8 mouse cellular contexts compared by ENCODE assay signal in genomic region chr4:136836387-136836931, GRCm38 (mm10). TPM values are rescaled to one million over a fixed set of nuclear protein-coding genes. Genes with fewer than 3 reads are reported as not detected.
A peak's percentile ranks its signal among the peaks of the same experiment; 100 is the strongest.
DNase-seq lines count a peak whose midpoint lies in the region; ATAC-seq and TF ChIP-seq lines count a peak whose summit lies in the region.

No protein-coding gene starts in this region.

- peak overlapping the region; percentile 99 for H3K27ac ChIP-seq in layer of hippocampus, adult 2 months
- 0 out of 2 replicates have a peak overlapping the region, but pooled peaks have one; percentile 99 for H3K27ac ChIP-seq in cortical plate, adult 2 months (ENCODE audit: insufficient read depth, low read length)
- peak overlapping the region; percentile 99 for H3K27ac ChIP-seq in hindbrain, embryonic 10.5 days
- H3K27ac ChIP-seq in midbrain, embryonic 13.5 days: peak overlapping the region; percentile 99

- peaks cover 30% of the 10 kb centered on the region for H3K27me3 ChIP-seq in hindbrain, embryonic 10.5 days (ENCODE audit: insufficient read depth, poor library complexity, severe bottlenecking)
- H3K27me3 ChIP-seq in midbrain, embryonic 13.5 days: 0 out of 2 replicates have a peak, but pooled peaks cover 6% of the 10 kb centered on the region

- H3K9ac ChIP-seq in midbrain, embryonic 13.5 days (replicated peaks): peak overlapping the region; percentile 97

- WGBS in hindbrain, embryonic 10.5 days: under 1% methylated on average over 26 of the region's 27 CpGs
- WGBS in midbrain, embryonic 13.5 days: 1% methylated on average over 27 of the region's 27 CpGs

- no peaks in the 10 kb centered on the region for H3K36me3 ChIP-seq in hindbrain, embryonic 10.5 days
- no peaks in the 10 kb centered on the region for H3K36me3 ChIP-seq in midbrain, embryonic 13.5 days

- peak overlapping the region; percentile 69 for H3K4me3 ChIP-seq in layer of hippocampus, adult 2 months
- peak overlapping the region; percentile 72 for H3K4me3 ChIP-seq in cortical plate, adult 2 months (ENCODE audit: insufficient read depth, low read length)
- H3K4me3 ChIP-seq in hindbrain, embryonic 10.5 days: peak overlapping the region; percentile 98
- peak overlapping the region; percentile 99 for H3K4me3 ChIP-seq in midbrain, embryonic 13.5 days (replicated peaks)

- H3K4me2 ChIP-seq in midbrain, embryonic 13.5 days (replicated peaks): peak overlapping the region; percentile 96

- H3K9me3 ChIP-seq in hindbrain, embryonic 10.5 days: no peaks in the 10 kb centered on the region
- no peaks in the 10 kb centered on the region for H3K9me3 ChIP-seq in midbrain, embryonic 13.5 days

- no peak for TF ChIP-seq POLR2A in cortical plate, adult 2 months (IDR thresholded peaks at IDR 0.05; ENCODE audit: extremely low read depth, insufficient read depth, low read length)

- no peaks in the 10 kb centered on the region for H3K4me1 ChIP-seq in cortical plate, adult 2 months (ENCODE audit: control insufficient read depth, insufficient read depth, low read length)
- peaks cover 88% of the 10 kb centered on the region for H3K4me1 ChIP-seq in hindbrain, embryonic 10.5 days (replicated peaks)
- peaks cover 76% of the 10 kb centered on the region for H3K4me1 ChIP-seq in midbrain, embryonic 13.5 days (replicated peaks)

- peak; percentile 29; the same call in 1 of the 2 replicates for TF ChIP-seq CTCF in layer of hippocampus, adult 2 months (conservative IDR thresholded peaks at IDR 0.05)
- no peak for TF ChIP-seq CTCF in cortical plate, adult 2 months (IDR thresholded peaks at IDR 0.05; ENCODE audit: extremely low read depth, insufficient read depth, low read length)

- peak; percentile 79 for ATAC-seq in midbrain, embryonic 13.5 days
- no peak for ATAC-seq in erythroid progenitor cell, adult 5-6 weeks (replicated peaks; ENCODE audit: low FRiP score, poor library complexity, severe bottlenecking)

- DNase-seq in layer of hippocampus, adult 2 months (ENCODE audit: low spot score in 2 of 2): peak in 1 of 2 experiments; percentile 18
- DNase-seq in layer of hippocampus, adult 11-12 months (ENCODE audit: low spot score): no peak
- peak; percentile 87 for DNase-seq in hindbrain, embryonic 10.5 days (ENCODE audit: low spot score)
- no peak for DNase-seq in adrenal gland, postnatal 14 days
- no peak for DNase-seq in frontal cortex, adult 2 months (ENCODE audit: extremely low spot score in 1 of 2, low spot score in 1 of 2)

RNA-seq across cellular contexts. Expression of gene Ephb2, which starts 0.7 kb away (rescaled TPM):
- 10 to 100 TPM; 21.8 to 22.1 TPM for total RNA-seq in layer of hippocampus, adult 2 months (2021)
- polyA plus RNA-seq in cortical plate, adult 2 months (2012; rRNA removed): 17.1 TPM in 2 replicates
- 13.4 and 21.5 TPM in 2 replicates for polyA plus RNA-seq in hindbrain, embryonic 10.5 days (2016; fragmentation: Nextera tagmentation; extraction: Ambion mirVana)
- polyA plus RNA-seq in midbrain, embryonic 13.5 days (2015; fragmentation: Nextera tagmentation; extraction: Ambion mirVana): 20.3 and 25.0 TPM in 2 replicates
- 10.3 and 11.3 TPM in 2 replicates for total RNA-seq in adrenal gland, postnatal 14 days (2021)
- polyA plus RNA-seq in frontal cortex, adult 2 months (2012; rRNA removed): 7.3 and 8.9 TPM in 2 replicates
- total RNA-seq in erythroid progenitor cell, adult 5-6 weeks (2015; ENCODE audit: low replicate concordance): not detected in 2 replicates
- total RNA-seq in erythroid progenitor cell, adult 5-6 weeks (2017; ENCODE audit: low replicate concordance): not detected in 2 replicates

RNA-seq across cellular contexts. Expression of gene C1qb, which starts 49.5 kb away (rescaled TPM):
- 10 to 100 TPM; 51.1 to 52.0 TPM for total RNA-seq in layer of hippocampus, adult 2 months (2021)
- 127 and 132 TPM in 2 replicates for polyA plus RNA-seq in cortical plate, adult 2 months (2012; rRNA removed)
- polyA plus RNA-seq in hindbrain, embryonic 10.5 days (2016; fragmentation: Nextera tagmentation; extraction: Ambion mirVana): 23.4 and 38.4 TPM in 2 replicates
- polyA plus RNA-seq in midbrain, embryonic 13.5 days (2015; fragmentation: Nextera tagmentation; extraction: Ambion mirVana): 25.0 and 30.4 TPM in 2 replicates
- total RNA-seq in adrenal gland, postnatal 14 days (2021): 28.1 and 31.7 TPM in 2 replicates
- 100 and 129 TPM in 2 replicates for polyA plus RNA-seq in frontal cortex, adult 2 months (2012; rRNA removed)
- 156 and 168 TPM in 2 replicates for total RNA-seq in erythroid progenitor cell, adult 5-6 weeks (2015; ENCODE audit: low replicate concordance)
- total RNA-seq in erythroid progenitor cell, adult 5-6 weeks (2017; ENCODE audit: low replicate concordance): 46.1 and 49.5 TPM in 2 replicates

RNA-seq across cellular contexts. Expression of gene C1qc, which starts 56.4 kb away (rescaled TPM):
- total RNA-seq in layer of hippocampus, adult 2 months (2021): 10 to 100 TPM; 40.0 to 41.8 TPM
- 86.9 and 92.7 TPM in 2 replicates for polyA plus RNA-seq in cortical plate, adult 2 months (2012; rRNA removed)
- polyA plus RNA-seq in hindbrain, embryonic 10.5 days (2016; fragmentation: Nextera tagmentation; extraction: Ambion mirVana): 7.5 and 18.5 TPM in 2 replicates
- polyA plus RNA-seq in midbrain, embryonic 13.5 days (2015; fragmentation: Nextera tagmentation; extraction: Ambion mirVana): 13.6 and 16.2 TPM in 2 replicates
- 23.6 and 28.0 TPM in 2 replicates for total RNA-seq in adrenal gland, postnatal 14 days (2021)
- 58.3 and 84.6 TPM in 2 replicates for polyA plus RNA-seq in frontal cortex, adult 2 months (2012; rRNA removed)
- 66.2 and 68.5 TPM in 2 replicates for total RNA-seq in erythroid progenitor cell, adult 5-6 weeks (2015; ENCODE audit: low replicate concordance)
- total RNA-seq in erythroid progenitor cell, adult 5-6 weeks (2017; ENCODE audit: low replicate concordance): 32.8 and 39.5 TPM in 2 replicates
